Mouse (Mus musculus): Measurements from ENCODE around the gene Eif2b1.

GRCm38 (mm10) chr5:124578633-124579317, at the start of gene Eif2b1, which contains the start of gene Gtf2h3:
- TF ChIP-seq CTCF (IDR thresholded peaks at IDR 0.05; ENCODE audit: low read depth, low read length) (no peak), POLR2AphosphoS5 (IDR thresholded peaks at IDR 0.05; ENCODE audit: insufficient replicate concordance, low read depth, low read length) (no peak)

Measured in G1E (cell line).